Mouse (Mus musculus) adrenal gland, adult 8-10 months (tissue): ENCODE results near the gene Gpatch8. TPM values are rescaled to one million over a fixed set of nuclear protein-coding genes. Genes with fewer than 3 reads are reported as not detected.

Experiments used
- DNase-seq: peaks from one replicate; pipeline ENCODE4 v3.0.0; 2022
- total RNA-seq, 4 experiments: library from RNA; stranded (reverse); gene quantifications; 2 replicates each; pipeline ENCODE4 v1.2.4; 2022

Gene Gpatch8
- total RNA-seq, 4 experiments from 2014 or later, result 29.2 to 48.9 (median 35.7) TPM

- DNase-seq, result peak; percentile 94
Measured at GRCm38 (mm10) chr11:102432896-102433295, 123.3 kb downstream of the Gpatch8 start.

- no peak for DNase-seq
Measured at GRCm38 (mm10) chr11:102432115-102432843, 123.9 kb downstream of the Gpatch8 start.

DNA sequence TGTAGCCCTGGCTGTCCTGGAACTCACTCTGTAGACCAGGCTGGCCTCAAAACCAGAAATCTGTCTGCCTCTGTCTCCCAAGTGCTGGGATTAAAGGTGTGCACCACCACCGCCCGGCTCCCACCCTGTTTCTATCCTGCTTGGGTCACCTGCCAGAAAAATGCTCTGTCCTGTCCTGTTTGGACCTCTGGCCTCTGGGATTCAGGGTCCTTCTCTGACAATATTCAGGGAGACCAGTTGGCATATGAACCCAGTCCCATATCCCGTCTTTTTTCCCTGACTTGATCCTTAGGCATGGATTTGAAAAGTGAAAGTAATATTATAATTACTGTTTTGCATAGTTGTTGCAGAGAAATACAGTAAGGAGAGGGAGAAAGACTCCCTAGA lies 124.5 kb downstream of the Gpatch8 start:
- DNase-seq, result no peak

DNA sequence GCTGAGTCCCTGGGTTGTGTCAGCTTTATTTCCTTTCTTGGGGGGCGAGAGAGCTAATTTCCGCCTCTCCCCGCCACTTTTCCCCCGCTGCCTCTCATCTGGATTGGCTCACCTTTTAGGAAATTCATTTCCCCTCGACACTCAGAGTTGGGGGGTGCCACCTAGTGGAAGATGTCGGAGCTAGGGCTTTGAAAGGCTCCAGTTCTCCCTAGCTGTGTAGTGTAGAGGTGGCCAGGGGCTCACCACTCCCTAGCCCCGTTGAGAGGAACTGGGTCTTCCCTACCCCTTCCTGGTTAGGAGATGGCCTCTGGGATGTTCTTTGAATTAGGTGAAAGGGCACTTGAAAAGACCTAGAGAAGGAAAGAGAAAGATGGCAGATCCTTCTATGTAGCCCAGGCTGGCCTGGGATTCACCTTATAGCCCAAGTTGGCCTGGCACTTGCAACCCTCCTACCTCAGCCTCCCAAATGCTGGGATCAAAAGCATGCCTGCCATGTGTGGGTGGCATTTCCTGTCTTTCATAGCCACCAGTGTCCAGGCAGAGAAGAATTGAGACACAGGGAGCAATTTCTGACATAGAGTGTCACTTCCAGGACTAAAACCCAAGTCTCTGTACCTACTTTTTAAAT lies 125.1 kb downstream of the Gpatch8 start:
- DNase-seq, result peak; percentile 72

GRCm38 (mm10) chr11:102430121-102431017 lies 125.8 kb downstream of the Gpatch8 start, which contains the start of gene Grn:
TSS of gene Grn (plus strand) at chr11:102430315.
- peak; percentile 92 for DNase-seq

- no peak for DNase-seq
Measured at GRCm38 (mm10) chr11:102429551-102429950, 126.6 kb downstream of the Gpatch8 start.

DNA sequence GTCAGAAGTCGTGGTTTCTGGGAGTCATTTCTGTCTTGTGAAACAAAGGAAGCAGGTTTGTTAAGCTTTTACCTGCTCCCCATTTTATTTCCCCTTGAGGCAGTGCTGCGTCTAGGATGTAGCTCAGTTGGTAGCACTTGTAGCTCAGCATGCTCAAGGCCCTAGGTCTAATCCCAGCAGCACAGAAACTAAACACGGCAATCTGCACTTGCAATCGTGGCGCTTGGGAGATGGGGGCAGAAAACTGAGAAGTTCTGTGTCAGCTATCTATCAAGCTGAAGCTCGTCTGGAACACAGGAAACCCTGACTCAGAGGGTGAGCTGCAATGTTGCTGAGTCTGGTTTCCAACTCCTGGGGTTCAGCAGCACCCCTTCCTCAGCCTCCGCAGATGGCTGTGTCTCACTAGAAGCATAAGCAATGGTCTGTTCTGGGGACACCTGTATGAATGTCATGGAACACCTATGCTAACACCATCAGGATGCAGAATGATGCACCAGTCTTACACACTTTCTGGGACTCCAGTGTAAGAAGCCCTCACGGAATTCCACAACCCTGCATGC lies 127.1 kb downstream of the Gpatch8 start:
- no peak for DNase-seq

Other genes with a start within 250 kb of the Gpatch8 start
- gene Ubtf, start 236.7 kb downstream of the Gpatch8 start, total RNA-seq, result 100 to 1,000 TPM in 1 of 4 experiments, 10 to 100 TPM in 3; 87.3 to 115 (median 94.5) TPM
- under 1 TPM; 0.06 to 0.70 (median 0.31) TPM for gene Slc4a1, start 190.2 kb downstream of the Gpatch8 start, total RNA-seq
- gene Rundc3a, start 163.0 kb downstream of the Gpatch8 start, total RNA-seq, result 10 to 100 TPM; 53.9 to 83.9 (median 77.5) TPM
- 100 to 1,000 TPM; 343 to 469 (median 379) TPM for gene Slc25a39, start 148.4 kb downstream of the Gpatch8 start, total RNA-seq
- gene Grn, start 126.1 kb downstream of the Gpatch8 start, total RNA-seq, result 100 to 1,000 TPM; 171 to 220 (median 202) TPM
- gene Fam171a2, start 108.7 kb downstream of the Gpatch8 start, total RNA-seq, result 1 to 10 TPM; 3.8 to 6.2 (median 5.0) TPM
- 1 to 10 TPM; 2.9 to 4.7 (median 4.1) TPM for gene Itga2b, start 86.3 kb downstream of the Gpatch8 start, total RNA-seq
- under 1 TPM in 1 of 4 experiments, not detected in 3; 0.75 TPM for gene Gm11627, start 23.1 kb upstream of the Gpatch8 start, total RNA-seq
- gene Fzd2, start 48.0 kb upstream of the Gpatch8 start, total RNA-seq, result 1 to 10 TPM; 4.8 to 6.9 (median 5.7) TPM
- gene Meioc, start 107.3 kb upstream of the Gpatch8 start, total RNA-seq, result not detected
- 10 to 100 TPM; 26.5 to 30.5 (median 29.6) TPM for gene Ccdc43, start 141.4 kb upstream of the Gpatch8 start, total RNA-seq
- 10 to 100 TPM in 2 of 4 experiments, 1 to 10 TPM in 2; 2.0 to 13.0 (median 8.0) TPM for gene Adam11, start 205.0 kb upstream of the Gpatch8 start, total RNA-seq